Mouse (Mus musculus) heart, postnatal 4 days (tissue): Measurements from ENCODE around the gene 9530053A07Rik. TPM values are rescaled to one million over a fixed set of nuclear protein-coding genes. Genes with fewer than 3 reads are reported as not detected.
"Not testable (repeated sequence)": the region's sequence is repeated elsewhere in the genome, so short reads cannot be mapped to it uniquely, and the experiment has no call there.

Experiments used
- DNase-seq: peaks from one replicate; pipeline ENCODE4 v3.0.0; 2021
- total RNA-seq, 2 experiments: library from RNA; stranded (reverse); gene quantifications; 2 replicates each; pipeline ENCODE4 v1.2.3; 2021

9530053A07Rik gene
- total RNA-seq = not detected

- no peak for DNase-seq
Observed at GRCm38 (mm10) chr7:28129166-28129565, at the start of gene 9530053A07Rik. Gene 9530053A07Rik, plus strand, starts transcription at chr7:28129466.

- no peak for DNase-seq
Observed at GRCm38 (mm10) chr7:28084215-28084614, 45.1 kb upstream of the 9530053A07Rik start.

- DNase-seq = no peak
Observed at GRCm38 (mm10) chr7:28086236-28086635, 43.0 kb upstream of the 9530053A07Rik start.

GRCm38 (mm10) chr7:28093541-28093940 lies 35.7 kb upstream of the 9530053A07Rik start:
- DNase-seq = no peak

- no peak for DNase-seq
Observed at GRCm38 (mm10) chr7:28099101-28099500, 30.2 kb upstream of the 9530053A07Rik start.

- DNase-seq = peak; percentile 61
Observed at GRCm38 (mm10) chr7:28100596-28101590, 28.4 kb upstream of the 9530053A07Rik start.

GRCm38 (mm10) chr7:28102936-28103335 lies 26.3 kb upstream of the 9530053A07Rik start:
- DNase-seq = not testable (repeated sequence)

GRCm38 (mm10) chr7:28104670-28105069 lies 24.6 kb upstream of the 9530053A07Rik start:
- DNase-seq = peak; percentile 30

- no peak for DNase-seq
Observed at GRCm38 (mm10) chr7:28106241-28106640, 23.0 kb upstream of the 9530053A07Rik start.

GRCm38 (mm10) chr7:28114648-28115047 lies 14.6 kb upstream of the 9530053A07Rik start:
- no peak for DNase-seq

- peak; percentile 44 for DNase-seq
Observed at GRCm38 (mm10) chr7:28137613-28138012, 8.3 kb downstream of the 9530053A07Rik start.

- peak; percentile 79 for DNase-seq
Observed at GRCm38 (mm10) chr7:28148263-28148662, 19.0 kb downstream of the 9530053A07Rik start.

- DNase-seq = no peak
Observed at GRCm38 (mm10) chr7:28149841-28150240, 20.6 kb downstream of the 9530053A07Rik start.

GRCm38 (mm10) chr7:28151584-28152221 lies 22.4 kb downstream of the 9530053A07Rik start:
- peak; percentile 66 for DNase-seq

GRCm38 (mm10) chr7:28153595-28153994 lies 24.3 kb downstream of the 9530053A07Rik start:
- not testable (repeated sequence) for DNase-seq

GRCm38 (mm10) chr7:28159292-28159691 lies 30.0 kb downstream of the 9530053A07Rik start:
- no peak for DNase-seq

GRCm38 (mm10) chr7:28159893-28160292 lies 30.6 kb downstream of the 9530053A07Rik start:
- no peak for DNase-seq

- DNase-seq = no peak
Observed at GRCm38 (mm10) chr7:28161163-28161749, 32.0 kb downstream of the 9530053A07Rik start.

- DNase-seq = no peak
Observed at GRCm38 (mm10) chr7:28165406-28165805, 36.1 kb downstream of the 9530053A07Rik start.

- DNase-seq = peak; percentile 77
Observed at GRCm38 (mm10) chr7:28168320-28169115, 39.3 kb downstream of the 9530053A07Rik start.

GRCm38 (mm10) chr7:28169489-28170422 lies 40.5 kb downstream of the 9530053A07Rik start, which contains the start of gene Fbl:
Gene Fbl, plus strand, starts transcription at chr7:28169710.
- DNase-seq = peak; percentile 92
